Mouse (Mus musculus) myocyte (in vitro differentiated cells): Measurements from ENCODE around the gene Mttp. TPM values are rescaled to one million over a fixed set of nuclear protein-coding genes. Genes with fewer than 3 reads are reported as not detected.

Experiments used
- H3K27me3 ChIP-seq: one replicate; pipeline ENCODE4 v1.6.1; 2011; ENCODE audit not compliant: control insufficient read depth, insufficient read depth, insufficient read length
- H3K36me3 ChIP-seq: one replicate; pipeline ENCODE4 v1.6.1; 2011; ENCODE audit not compliant: control insufficient read depth, insufficient read depth
- H3K4me2 ChIP-seq: one replicate; pipeline ENCODE4 v1.6.1; 2011; ENCODE audit warnings: low read depth, control low read depth
- H3K4me3 ChIP-seq: one replicate; pipeline ENCODE4 v1.5.1; 2011; ENCODE audit warnings: mild to moderate bottlenecking, control low read depth, moderate library complexity
- H3K79me2 ChIP-seq: one replicate; pipeline ENCODE4 v1.6.1; 2011; ENCODE audit not compliant: control insufficient read depth, insufficient read depth
- H3ac ChIP-seq: one replicate; pipeline ENCODE4 v1.6.1; 2011; ENCODE audit not compliant: control insufficient read depth, insufficient read length
- CEBPB ChIP-seq: IDR thresholded peaks from 2 replicates; pipeline ENCODE4 v1.6.1; 2011; ENCODE audit warnings: mild to moderate bottlenecking, moderate library complexity; ENCODE audit not compliant: poor library complexity, insufficient read depth, severe bottlenecking
- E2F4 ChIP-seq: IDR thresholded peaks from one replicate; pipeline ENCODE4 v1.6.1; 2011; ENCODE audit warnings: mild to moderate bottlenecking, control low read depth, moderate library complexity; ENCODE audit not compliant: insufficient read depth
- MAX ChIP-seq: IDR thresholded peaks from one replicate; pipeline ENCODE4 v1.6.1; 2011; ENCODE audit warnings: low read depth, mild to moderate bottlenecking, control low read depth
- MYOD1 ChIP-seq, 3 experiments: IDR thresholded peaks; one replicate each; pipeline ENCODE4 v1.6.1; 2011; ENCODE audit warnings: control low read depth in 2 of 3, low read depth in 2 of 3, mild to moderate bottlenecking in 2 of 3, moderate library complexity in 1 of 3; ENCODE audit not compliant: insufficient read length in 2 of 3, control insufficient read depth in 1 of 3
- MYOG ChIP-seq, 3 experiments: IDR thresholded peaks; one replicate each; pipeline ENCODE4 v1.6.1; 2011; ENCODE audit warnings: control low read depth in 2 of 3, low read depth in 2 of 3, mild to moderate bottlenecking in 2 of 3; ENCODE audit not compliant: insufficient read length in 2 of 3, control insufficient read depth in 1 of 3, insufficient read depth in 1 of 3
- POLR2A ChIP-seq: IDR thresholded peaks from one replicate; pipeline ENCODE4 v1.6.1; 2011; ENCODE audit warnings: low read depth, mild to moderate bottlenecking, control low read depth, moderate library complexity; ENCODE audit not compliant: insufficient read length
- POLR2AphosphoS2 ChIP-seq: IDR thresholded peaks from one replicate; pipeline ENCODE4 v1.6.1; 2011; ENCODE audit warnings: low read depth, control low read depth; ENCODE audit not compliant: insufficient read length
- REST ChIP-seq: IDR thresholded peaks from one replicate; pipeline ENCODE4 v1.6.1; 2011; ENCODE audit warnings: mild to moderate bottlenecking, control low read depth, moderate library complexity; ENCODE audit not compliant: insufficient read depth, insufficient read length
- SRF ChIP-seq: IDR thresholded peaks from one replicate; pipeline ENCODE4 v1.6.1; 2011; ENCODE audit warnings: low read depth; ENCODE audit not compliant: control insufficient read depth, insufficient read length
- TCF12 ChIP-seq: IDR thresholded peaks from one replicate; pipeline ENCODE4 v1.6.1; 2011; ENCODE audit warnings: mild to moderate bottlenecking, control low read depth; ENCODE audit not compliant: poor library complexity, insufficient read depth, severe bottlenecking
- TCF3 ChIP-seq: IDR thresholded peaks from one replicate; pipeline ENCODE4 v1.6.1; 2011; ENCODE audit warnings: low read depth, control low read depth; ENCODE audit not compliant: insufficient read length
- USF1 ChIP-seq: IDR thresholded peaks from one replicate; pipeline ENCODE4 v1.6.1; 2011; ENCODE audit warnings: low read depth, mild to moderate bottlenecking, control low read depth, moderate library complexity
- polyA plus RNA-seq: library from polyadenylated mRNA; unstranded; fragments of >200 nt; fragmentation: generic; extraction: Trizol; gene quantifications from one replicate; pipeline ENCODE4 v1.2.1, GENCODE M21; 2012; ENCODE audit warnings: missing spikeins

The Mttp gene
- polyA plus RNA-seq, 1 experiment = 4.1 TPM

DNA sequence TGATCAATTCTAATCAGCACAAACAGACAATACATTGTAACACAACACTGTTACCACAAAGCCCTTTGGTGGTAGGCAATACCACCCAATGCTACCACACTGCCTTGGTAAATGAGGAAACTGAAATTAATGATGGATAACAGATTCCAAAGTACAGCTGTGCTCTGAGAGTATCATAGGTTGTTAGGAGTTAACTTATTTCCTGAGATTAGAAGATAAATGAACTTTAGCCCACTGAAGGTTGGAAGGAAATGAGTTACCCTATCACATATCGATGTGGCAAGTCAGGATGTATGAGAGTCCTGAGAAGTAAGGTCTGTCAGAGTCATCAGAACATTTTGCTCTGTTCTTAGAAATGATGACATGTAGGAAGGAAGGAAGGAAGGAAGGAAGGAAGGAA is 10.2 kb downstream of the Mttp start:
- Histone ChIP-seq H3K79me2 (no peaks in the 10 kb centered on the region), H3ac (no peak overlapping the region), H3K4me2 (no peak overlapping the region), H3K4me3 (no peak overlapping the region), H3K27me3 (no peaks in the 10 kb centered on the region), H3K36me3 (no peaks in the 10 kb centered on the region)
- TF ChIP-seq E2F4 (no peak), POLR2AphosphoS2 (no peak), MAX (no peak), POLR2A (no peak), REST (no peak), TCF3 (no peak), CEBPB (no peak), SRF (no peak), MYOD1 (IDR thresholded peaks at IDR 0.05; ENCODE audit: control insufficient read depth in 1 of 3, insufficient read length in 2 of 3, low read depth in 2 of 3) (no peak)

- H3K4me2 ChIP-seq = no peak overlapping the region
- H3ac ChIP-seq = no peak overlapping the region
- TF ChIP-seq TCF12 = no peak
- no peak for TF ChIP-seq SRF
- no peak for TF ChIP-seq POLR2AphosphoS2
- no peak for TF ChIP-seq MAX
- no peaks in the 10 kb centered on the region for H3K36me3 ChIP-seq
- H3K27me3 ChIP-seq = no peaks in the 10 kb centered on the region
- no peak overlapping the region for H3K4me3 ChIP-seq
- no peaks in the 10 kb centered on the region for H3K79me2 ChIP-seq
These were observed 10.9 kb downstream of the Mttp start for GRCm38 (mm10) chr3:138133916-138134315.

DNA sequence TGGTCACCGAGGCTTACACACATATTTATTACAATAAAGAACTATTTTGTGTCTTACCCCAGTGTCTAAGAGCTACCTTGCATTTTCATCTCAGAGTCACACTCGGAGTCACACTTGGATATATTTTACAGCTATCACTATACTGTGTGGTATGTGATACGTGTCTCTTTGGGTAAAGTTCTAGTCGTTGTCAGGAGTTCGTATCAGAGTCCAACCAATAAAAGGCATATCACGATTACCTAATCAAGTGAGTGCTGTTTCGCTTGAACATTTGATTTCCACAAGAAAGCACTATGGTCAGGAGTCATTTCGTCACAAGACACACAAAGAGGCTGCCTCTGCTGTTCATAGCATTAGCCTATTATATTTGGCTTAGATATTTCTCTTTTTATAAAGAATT is 11.3 kb downstream of the Mttp start:
- TF ChIP-seq CEBPB (no peak), REST (no peak), MYOD1 (IDR thresholded peaks at IDR 0.05; ENCODE audit: control insufficient read depth in 1 of 3, insufficient read length in 2 of 3, low read depth in 2 of 3) (no peak), SRF (no peak)
- Histone ChIP-seq H3K4me3 (no peak overlapping the region), H3K79me2 (no peaks in the 10 kb centered on the region), H3ac (no peak overlapping the region), H3K36me3 (no peaks in the 10 kb centered on the region), H3K27me3 (no peaks in the 10 kb centered on the region), H3K4me2 (no peak overlapping the region)

GRCm38 (mm10) chr3:138131168-138131567 is 13.6 kb downstream of the Mttp start:
- Histone ChIP-seq H3ac (no peak overlapping the region), H3K27me3 (no peaks in the 10 kb centered on the region), H3K4me3 (no peak overlapping the region), H3K79me2 (no peaks in the 10 kb centered on the region), H3K36me3 (no peaks in the 10 kb centered on the region), H3K4me2 (no peak overlapping the region)
- TF ChIP-seq CEBPB (no peak), MYOG (IDR thresholded peaks at IDR 0.05; ENCODE audit: control insufficient read depth in 1 of 3, insufficient read depth in 1 of 3, insufficient read length in 2 of 3, low read depth in 2 of 3) (no peak), POLR2A (no peak), POLR2AphosphoS2 (no peak), REST (no peak), SRF (no peak), E2F4 (no peak), MYOD1 (IDR thresholded peaks at IDR 0.05; ENCODE audit: control insufficient read depth in 1 of 3, insufficient read length in 2 of 3, low read depth in 2 of 3) (no peak), USF1 (no peak)

- H3K79me2 ChIP-seq = no peaks in the 10 kb centered on the region
- no peak overlapping the region for H3K4me2 ChIP-seq
- no peaks in the 10 kb centered on the region for H3K27me3 ChIP-seq
- H3K36me3 ChIP-seq = no peaks in the 10 kb centered on the region
- TF ChIP-seq SRF (no peak), USF1 (no peak), POLR2AphosphoS2 (no peak), MAX (no peak), REST (no peak), MYOD1 (IDR thresholded peaks at IDR 0.05; ENCODE audit: control insufficient read depth in 1 of 3, insufficient read length in 2 of 3, low read depth in 2 of 3) (no peak), POLR2A (no peak), E2F4 (no peak), TCF12 (no peak), CEBPB (no peak)
- H3K4me3 ChIP-seq = no peak overlapping the region
- no peak overlapping the region for H3ac ChIP-seq
These were observed 14.1 kb downstream of the Mttp start for GRCm38 (mm10) chr3:138130692-138131091.

- Histone ChIP-seq H3K36me3 (no peaks in the 10 kb centered on the region), H3K79me2 (no peaks in the 10 kb centered on the region)
These were observed 15.7 kb downstream of the Mttp start for GRCm38 (mm10) chr3:138129110-138129509.

More at GRCm38 (mm10) chr3:138129110-138129509, 15.7 kb downstream of the Mttp start:
- no peak overlapping the region for H3K4me3 ChIP-seq
- no peak overlapping the region for H3K4me2 ChIP-seq
- TF ChIP-seq TCF3 (no peak), MYOD1 (IDR thresholded peaks at IDR 0.05; ENCODE audit: control insufficient read depth in 1 of 3, insufficient read length in 2 of 3, low read depth in 2 of 3) (no peak), MAX (no peak), REST (no peak), USF1 (no peak), MYOG (IDR thresholded peaks at IDR 0.05; ENCODE audit: control insufficient read depth in 1 of 3, insufficient read depth in 1 of 3, insufficient read length in 2 of 3, low read depth in 2 of 3) (no peak), CEBPB (no peak), TCF12 (no peak), SRF (no peak), POLR2A (no peak), POLR2AphosphoS2 (no peak), E2F4 (no peak)
- H3ac ChIP-seq = no peak overlapping the region
- no peaks in the 10 kb centered on the region for H3K27me3 ChIP-seq
